Mouse (Mus musculus): Measurements from ENCODE around the gene Gm13030. TPM values are rescaled to one million over a fixed set of nuclear protein-coding genes. Genes with fewer than 3 reads are reported as not detected.
"Not testable (repeated sequence)": the region's sequence is repeated elsewhere in the genome, so short reads cannot be mapped to it uniquely, and the experiment has no call there.

Gm13030 gene
- total and polyA plus RNA-seq, 2 experiments from 2014 or later, result not detected

DNA sequence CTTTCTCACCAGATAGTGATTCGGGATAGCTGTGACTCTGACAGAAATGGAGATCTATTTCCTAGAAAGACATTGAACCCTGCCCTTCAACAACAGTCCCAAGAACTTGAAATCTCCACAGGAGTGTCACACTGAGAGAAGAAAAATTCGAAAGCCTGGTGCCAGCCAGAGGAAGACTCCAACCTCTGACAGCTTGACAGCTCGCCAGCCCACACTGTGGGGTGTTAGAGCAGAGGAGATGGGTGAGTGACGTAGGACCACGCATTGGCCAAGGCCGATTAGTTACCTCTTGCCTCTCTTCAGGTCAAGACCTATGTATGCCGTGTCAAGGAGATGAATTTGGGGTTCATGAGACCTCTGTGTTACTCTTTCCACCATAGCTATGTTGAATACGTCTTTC lies 33.0 kb downstream of the Gm13030 start:
- Histone ChIP-seq H3K27me3 (ENCODE audit: insufficient read depth, low read length) (no peaks in the 10 kb centered on the region), H3K36me3 (ENCODE audit: insufficient read depth, low read length) (no peaks in the 10 kb centered on the region), H3K4me2 (ENCODE audit: low read depth, low read length) (no peak overlapping the region), H3K4me3 (ENCODE audit: low read length) (no peak overlapping the region), H3K9ac (replicated peaks; ENCODE audit: low read length) (no peak overlapping the region), H3K4me1 (ENCODE audit: insufficient read depth, low read length) (no peaks in the 10 kb centered on the region), H3K9me3 (ENCODE audit: low read length) (peaks cover 4% of the 10 kb centered on the region; the same call in 1 of the 2 replicates), H3K27ac (no peak overlapping the region)
- DNase-seq (ENCODE audit: low spot score) (no peak), ATAC-seq (no peak)
- TF ChIP-seq CTCF (IDR thresholded peaks at IDR 0.05; ENCODE audit: low read depth), result no peak
- 68% methylated on average over 8 of the region's 8 CpGs for WGBS

DNA sequence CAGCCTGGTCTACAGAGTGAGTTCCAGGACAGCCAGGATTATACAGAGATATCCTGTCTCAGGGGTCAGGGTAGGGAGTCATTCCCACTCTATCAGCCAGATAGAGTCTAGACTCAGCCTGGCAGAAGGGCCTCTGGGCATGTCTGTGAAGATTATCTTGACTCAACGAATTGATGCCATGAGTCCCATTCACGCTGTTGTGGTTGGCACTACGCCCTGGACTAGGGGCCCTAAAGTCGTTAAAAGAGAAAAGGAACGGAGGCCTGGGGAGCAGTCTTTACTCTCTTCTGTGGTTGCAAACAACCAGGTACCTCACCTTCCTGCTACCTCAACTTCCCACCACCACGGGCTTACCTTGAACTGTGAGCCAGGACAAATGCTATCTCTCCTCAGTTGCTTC lies 34.0 kb downstream of the Gm13030 start:
- Histone ChIP-seq H3K4me1 (ENCODE audit: insufficient read depth, low read length) (no peaks in the 10 kb centered on the region), H3K4me2 (ENCODE audit: low read depth, low read length) (no peak overlapping the region), H3K9ac (replicated peaks; ENCODE audit: low read length) (no peak overlapping the region), H3K27ac (no peak overlapping the region), H3K4me3 (ENCODE audit: low read length) (no peak overlapping the region), H3K9me3 (ENCODE audit: low read length) (peaks cover 4% of the 10 kb centered on the region; the same call in 1 of the 2 replicates), H3K36me3 (ENCODE audit: insufficient read depth, low read length) (no peaks in the 10 kb centered on the region), H3K27me3 (ENCODE audit: insufficient read depth, low read length) (no peaks in the 10 kb centered on the region)
- ATAC-seq (no peak), DNase-seq (ENCODE audit: low spot score) (no peak)
- TF ChIP-seq CTCF (IDR thresholded peaks at IDR 0.05; ENCODE audit: low read depth), result no peak
- WGBS, result 46% methylated on average over 6 of the region's 6 CpGs

DNA sequence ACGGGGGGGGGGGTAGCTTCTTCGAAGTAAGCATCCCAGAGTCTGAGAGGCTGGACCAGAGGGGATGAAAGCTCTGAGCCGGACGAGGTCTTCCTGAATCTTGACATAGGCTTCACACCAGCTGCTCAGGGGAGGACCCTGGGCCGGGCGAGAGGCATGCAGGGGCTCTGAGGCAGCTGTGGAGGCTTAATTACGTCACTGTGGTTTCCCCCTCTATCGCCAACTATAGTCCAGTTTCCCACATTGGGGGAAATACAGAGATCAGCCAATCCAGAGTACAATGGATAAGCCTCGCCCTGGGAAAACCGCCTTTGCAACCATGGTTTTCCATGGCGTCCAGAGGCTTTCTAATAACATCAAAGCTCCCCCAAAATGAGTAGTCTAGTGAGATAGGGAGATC lies 46.6 kb downstream of the Gm13030 start:
- no peaks in the 10 kb centered on the region for H3K9me3 ChIP-seq (ENCODE audit: low read length)
- no peak overlapping the region for H3K4me2 ChIP-seq (ENCODE audit: low read depth, low read length)
- TF ChIP-seq CTCF (IDR thresholded peaks at IDR 0.05; ENCODE audit: low read depth), result no peak
- H3K4me3 ChIP-seq (ENCODE audit: low read length), result no peak overlapping the region
- H3K36me3 ChIP-seq (ENCODE audit: insufficient read depth, low read length), result no peaks in the 10 kb centered on the region
- H3K9ac ChIP-seq (replicated peaks; ENCODE audit: low read length), result no peak overlapping the region
- no peaks in the 10 kb centered on the region for H3K27me3 ChIP-seq (ENCODE audit: insufficient read depth, low read length)
- no peak for ATAC-seq
- H3K4me1 ChIP-seq (ENCODE audit: insufficient read depth, low read length), result no peaks in the 10 kb centered on the region
- H3K27ac ChIP-seq, result no peak overlapping the region
- DNase-seq (ENCODE audit: low spot score), result no peak
- WGBS, result 70% methylated on average over 11 of the region's 11 CpGs

DNA sequence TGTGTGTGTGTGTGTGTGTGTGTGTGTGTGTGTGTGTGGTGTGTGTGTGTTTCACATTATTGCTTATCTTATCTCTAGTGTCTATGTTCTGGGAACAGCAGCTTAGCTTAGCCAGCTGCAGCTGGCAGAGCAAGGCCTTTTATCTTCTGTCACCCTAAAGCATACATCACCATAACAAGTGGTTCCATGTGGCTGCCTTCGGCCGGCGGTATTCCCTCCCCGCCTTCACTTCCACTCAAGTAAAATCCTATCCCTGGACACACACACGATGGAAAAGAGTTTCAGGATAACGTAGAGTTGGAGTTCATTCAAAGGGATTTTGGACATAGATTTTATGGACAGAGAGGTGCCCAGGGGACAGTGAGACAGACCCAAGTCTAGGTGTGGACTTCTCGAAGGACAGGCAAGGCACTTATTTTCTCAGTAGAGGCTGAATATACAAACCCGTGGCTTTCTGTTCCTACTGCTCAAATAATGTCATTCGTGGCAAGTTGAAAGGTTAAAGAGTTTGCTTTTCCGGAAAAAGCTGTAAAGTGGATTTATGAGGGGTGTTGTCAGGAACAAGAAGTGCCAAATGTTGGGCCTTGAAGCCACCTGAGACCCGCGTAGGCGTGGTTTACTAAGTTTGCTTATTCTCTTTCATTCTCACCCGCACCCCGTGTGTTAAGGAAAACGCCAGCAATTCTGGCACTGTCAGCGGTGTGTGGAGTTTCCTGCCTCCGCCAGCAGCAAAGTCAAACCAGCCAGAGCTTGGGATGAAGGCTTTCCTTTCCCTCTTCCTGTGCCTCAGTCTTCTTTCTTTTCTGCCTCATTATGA lies 47.8 kb downstream of the Gm13030 start:
- H3K36me3 ChIP-seq (ENCODE audit: insufficient read depth, low read length), result no peaks in the 10 kb centered on the region
- no peak for ATAC-seq
- no peak overlapping the region for H3K4me3 ChIP-seq (ENCODE audit: low read length)
- TF ChIP-seq CTCF (IDR thresholded peaks at IDR 0.05; ENCODE audit: low read depth), result no peak
- WGBS, result 63% methylated on average over 18 of the region's 18 CpGs
- H3K9me3 ChIP-seq (ENCODE audit: low read length), result no peaks in the 10 kb centered on the region
- no peak overlapping the region for H3K27ac ChIP-seq
- no peaks in the 10 kb centered on the region for H3K4me1 ChIP-seq (ENCODE audit: insufficient read depth, low read length)
- H3K4me2 ChIP-seq (ENCODE audit: low read depth, low read length), result no peak overlapping the region
- no peak overlapping the region for H3K9ac ChIP-seq (replicated peaks; ENCODE audit: low read length)
- DNase-seq (ENCODE audit: low spot score), result no peak
- no peaks in the 10 kb centered on the region for H3K27me3 ChIP-seq (ENCODE audit: insufficient read depth, low read length)

DNA sequence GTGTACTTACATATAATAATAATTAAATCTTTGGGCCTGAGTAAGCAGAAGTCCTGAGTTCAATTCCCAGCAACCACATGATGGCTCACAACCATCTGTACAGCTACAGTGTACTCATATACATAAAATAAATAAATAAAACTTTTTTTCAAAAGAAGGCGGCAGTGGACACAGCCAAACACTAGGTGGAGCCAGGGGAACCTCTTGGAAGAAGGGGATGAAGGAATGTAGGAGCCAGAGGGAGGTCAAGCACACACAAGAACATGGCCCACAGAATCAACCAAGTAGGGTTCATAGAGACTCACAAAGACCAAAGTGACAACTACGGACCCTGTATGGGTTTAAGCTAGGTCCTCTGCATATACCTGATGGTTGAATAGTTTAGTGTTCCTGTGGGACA lies 49.1 kb downstream of the Gm13030 start:
- Histone ChIP-seq H3K36me3 (ENCODE audit: insufficient read depth, low read length) (no peaks in the 10 kb centered on the region), H3K4me3 (ENCODE audit: low read length) (no peak overlapping the region), H3K4me1 (ENCODE audit: insufficient read depth, low read length) (no peaks in the 10 kb centered on the region), H3K9me3 (ENCODE audit: low read length) (no peaks in the 10 kb centered on the region), H3K9ac (replicated peaks; ENCODE audit: low read length) (no peak overlapping the region), H3K27me3 (ENCODE audit: insufficient read depth, low read length) (no peaks in the 10 kb centered on the region), H3K27ac (no peak overlapping the region), H3K4me2 (ENCODE audit: low read depth, low read length) (no peak overlapping the region)
- TF ChIP-seq CTCF (IDR thresholded peaks at IDR 0.05; ENCODE audit: low read depth), result peak; percentile 32; the same call in 1 of the 2 replicates
- ATAC-seq (no peak), DNase-seq (ENCODE audit: low spot score) (no peak)
- WGBS, result 90% methylated on average over 2 of the region's 2 CpGs

DNA sequence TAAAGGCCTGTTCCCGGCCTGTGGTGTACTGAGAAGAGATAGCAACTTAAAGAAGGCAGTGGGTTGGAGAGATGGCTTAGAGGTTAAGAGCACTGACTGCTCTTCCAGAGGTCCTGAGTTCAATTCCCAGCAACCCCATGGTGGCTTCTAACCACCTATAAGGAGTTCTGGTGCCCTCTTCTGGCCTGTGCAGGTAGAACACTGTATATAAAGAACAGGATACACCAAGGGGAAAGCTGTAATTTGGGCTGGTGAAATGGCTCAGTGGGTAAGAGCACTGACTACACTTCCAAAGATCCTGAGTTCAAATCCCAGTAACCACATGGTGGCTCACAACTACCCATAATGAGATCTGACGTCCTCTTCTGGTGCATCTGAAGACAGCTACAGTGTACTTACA lies 49.6 kb downstream of the Gm13030 start:
- not testable (repeated sequence) for H3K4me2 ChIP-seq (ENCODE audit: low read depth, low read length); H3K4me3 ChIP-seq (ENCODE audit: low read length); H3K27me3 ChIP-seq (ENCODE audit: insufficient read depth, low read length); ATAC-seq; H3K9ac ChIP-seq (replicated peaks; ENCODE audit: low read length); H3K9me3 ChIP-seq (ENCODE audit: low read length); H3K4me1 ChIP-seq (ENCODE audit: insufficient read depth, low read length); DNase-seq (ENCODE audit: low spot score); H3K27ac ChIP-seq; H3K36me3 ChIP-seq (ENCODE audit: insufficient read depth, low read length)
- 83% methylated on average over 2 of the region's 2 CpGs for WGBS

DNA sequence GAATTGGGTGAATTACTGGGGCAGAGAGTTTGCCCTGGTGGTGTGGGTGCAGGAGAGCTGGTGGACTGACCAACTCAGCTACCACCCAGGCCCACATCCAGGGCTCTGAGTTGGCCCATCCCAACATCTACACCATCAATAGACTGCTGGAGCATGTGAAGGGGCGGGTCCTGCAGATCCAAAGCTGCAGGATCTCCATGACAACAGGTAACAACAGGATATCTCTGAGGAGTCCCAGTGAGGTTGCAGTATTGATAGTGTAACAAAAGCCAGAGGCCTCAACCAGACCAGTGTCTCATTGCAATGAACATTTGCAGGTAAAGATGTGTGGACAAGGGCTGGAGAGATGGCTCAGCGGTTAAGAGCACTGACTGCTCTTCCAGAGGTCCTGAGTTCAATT lies 52.7 kb downstream of the Gm13030 start:
- H3K9ac ChIP-seq (replicated peaks; ENCODE audit: low read length), result no peak overlapping the region
- no peaks in the 10 kb centered on the region for H3K9me3 ChIP-seq (ENCODE audit: low read length)
- no peaks in the 10 kb centered on the region for H3K27me3 ChIP-seq (ENCODE audit: insufficient read depth, low read length)
- WGBS, result 78% methylated on average over 2 of the region's 2 CpGs
- no peak overlapping the region for H3K4me2 ChIP-seq (ENCODE audit: low read depth, low read length)
- ATAC-seq (no peak), DNase-seq (ENCODE audit: low spot score) (no peak)
- H3K27ac ChIP-seq, result no peak overlapping the region
- H3K4me3 ChIP-seq (ENCODE audit: low read length), result no peak overlapping the region
- TF ChIP-seq CTCF (IDR thresholded peaks at IDR 0.05; ENCODE audit: low read depth), result no peak
- H3K4me1 ChIP-seq (ENCODE audit: insufficient read depth, low read length), result no peaks in the 10 kb centered on the region
- H3K36me3 ChIP-seq (ENCODE audit: insufficient read depth, low read length), result no peaks in the 10 kb centered on the region

Other genes starting within 250 kb of the Gm13030 start
- 8.0 and 9.0 TPM in 2 replicates for gene Vwa5b1, start 238.1 kb downstream of the Gm13030 start, total RNA-seq (2014; rRNA removed)
- 2.3 and 2.7 TPM in 2 replicates for gene Vwa5b1, start 238.1 kb downstream of the Gm13030 start, polyA plus RNA-seq (2015; fragmentation: Nextera tagmentation; extraction: Ambion mirVana)
- gene Pla2g2c, start 149.2 kb downstream of the Gm13030 start, total RNA-seq (2014; rRNA removed), result 0.26 and 1.5 TPM in 2 replicates
- gene Pla2g2c, start 149.2 kb downstream of the Gm13030 start, polyA plus RNA-seq (2015; fragmentation: Nextera tagmentation; extraction: Ambion mirVana), result 0.82 and 0.93 TPM in 2 replicates
- 6.9 and 8.9 TPM in 2 replicates for gene Ubxn10, start 136.8 kb downstream of the Gm13030 start, total RNA-seq (2014; rRNA removed)
- 3.1 and 3.3 TPM in 2 replicates for gene Ubxn10, start 136.8 kb downstream of the Gm13030 start, polyA plus RNA-seq (2015; fragmentation: Nextera tagmentation; extraction: Ambion mirVana)
- gene Pla2g2f, start 116.3 kb downstream of the Gm13030 start, total RNA-seq (2014; rRNA removed), result not detected in 2 replicates
- 0.09 and 0.11 TPM in 2 replicates for gene Pla2g2f, start 116.3 kb downstream of the Gm13030 start, polyA plus RNA-seq (2015; fragmentation: Nextera tagmentation; extraction: Ambion mirVana)
- 0.14 and 0.31 TPM in 2 replicates for gene Pla2g2d, start 98.2 kb downstream of the Gm13030 start, total RNA-seq (2014; rRNA removed)
- gene Pla2g2d, start 98.2 kb downstream of the Gm13030 start, polyA plus RNA-seq (2015; fragmentation: Nextera tagmentation; extraction: Ambion mirVana), result 0.71 and 0.76 TPM in 2 replicates
- 0.94 TPM in 1 of 2 replicates, not detected in the other for gene Pla2g5, start 10.5 kb downstream of the Gm13030 start, total RNA-seq (2014; rRNA removed)
- 1.1 and 1.9 TPM in 2 replicates for gene Pla2g5, start 10.5 kb downstream of the Gm13030 start, polyA plus RNA-seq (2015; fragmentation: Nextera tagmentation; extraction: Ambion mirVana)
- gene Pla2g2e, start 4.0 kb upstream of the Gm13030 start, total RNA-seq (2014; rRNA removed), result not detected in 2 replicates
- not detected in 2 replicates for gene Pla2g2e, start 4.0 kb upstream of the Gm13030 start, polyA plus RNA-seq (2015; fragmentation: Nextera tagmentation; extraction: Ambion mirVana)
- 4.6 and 6.8 TPM in 2 replicates for gene Otud3, start 40.0 kb upstream of the Gm13030 start, total RNA-seq (2014; rRNA removed)
- 3.8 and 3.9 TPM in 2 replicates for gene Otud3, start 40.0 kb upstream of the Gm13030 start, polyA plus RNA-seq (2015; fragmentation: Nextera tagmentation; extraction: Ambion mirVana)
- not detected in 2 replicates for gene Rnf186, start 93.1 kb upstream of the Gm13030 start, total RNA-seq (2014; rRNA removed)
- gene Rnf186, start 93.1 kb upstream of the Gm13030 start, polyA plus RNA-seq (2015; fragmentation: Nextera tagmentation; extraction: Ambion mirVana), result not detected in 2 replicates
- 2.8 and 4.0 TPM in 2 replicates for gene Tmco4, start 98.9 kb upstream of the Gm13030 start, total RNA-seq (2014; rRNA removed)
- gene Tmco4, start 98.9 kb upstream of the Gm13030 start, polyA plus RNA-seq (2015; fragmentation: Nextera tagmentation; extraction: Ambion mirVana), result 1.5 and 2.0 TPM in 2 replicates
- 2.0 and 4.3 TPM in 2 replicates for gene Htr6, start 201.6 kb upstream of the Gm13030 start, total RNA-seq (2014; rRNA removed)
- 0.74 and 0.96 TPM in 2 replicates for gene Htr6, start 201.6 kb upstream of the Gm13030 start, polyA plus RNA-seq (2015; fragmentation: Nextera tagmentation; extraction: Ambion mirVana)
- gene Nbl1, start 219.0 kb upstream of the Gm13030 start, total RNA-seq (2014; rRNA removed), result 69.4 and 85.3 TPM in 2 replicates
- 60.6 and 64.4 TPM in 2 replicates for gene Nbl1, start 219.0 kb upstream of the Gm13030 start, polyA plus RNA-seq (2015; fragmentation: Nextera tagmentation; extraction: Ambion mirVana)